Mouse (Mus musculus): ENCODE data around the gene Ap5b1.
A peak's percentile ranks its signal among the peaks of the same experiment; 100 is the strongest.

Ap5b1 gene

DNA sequence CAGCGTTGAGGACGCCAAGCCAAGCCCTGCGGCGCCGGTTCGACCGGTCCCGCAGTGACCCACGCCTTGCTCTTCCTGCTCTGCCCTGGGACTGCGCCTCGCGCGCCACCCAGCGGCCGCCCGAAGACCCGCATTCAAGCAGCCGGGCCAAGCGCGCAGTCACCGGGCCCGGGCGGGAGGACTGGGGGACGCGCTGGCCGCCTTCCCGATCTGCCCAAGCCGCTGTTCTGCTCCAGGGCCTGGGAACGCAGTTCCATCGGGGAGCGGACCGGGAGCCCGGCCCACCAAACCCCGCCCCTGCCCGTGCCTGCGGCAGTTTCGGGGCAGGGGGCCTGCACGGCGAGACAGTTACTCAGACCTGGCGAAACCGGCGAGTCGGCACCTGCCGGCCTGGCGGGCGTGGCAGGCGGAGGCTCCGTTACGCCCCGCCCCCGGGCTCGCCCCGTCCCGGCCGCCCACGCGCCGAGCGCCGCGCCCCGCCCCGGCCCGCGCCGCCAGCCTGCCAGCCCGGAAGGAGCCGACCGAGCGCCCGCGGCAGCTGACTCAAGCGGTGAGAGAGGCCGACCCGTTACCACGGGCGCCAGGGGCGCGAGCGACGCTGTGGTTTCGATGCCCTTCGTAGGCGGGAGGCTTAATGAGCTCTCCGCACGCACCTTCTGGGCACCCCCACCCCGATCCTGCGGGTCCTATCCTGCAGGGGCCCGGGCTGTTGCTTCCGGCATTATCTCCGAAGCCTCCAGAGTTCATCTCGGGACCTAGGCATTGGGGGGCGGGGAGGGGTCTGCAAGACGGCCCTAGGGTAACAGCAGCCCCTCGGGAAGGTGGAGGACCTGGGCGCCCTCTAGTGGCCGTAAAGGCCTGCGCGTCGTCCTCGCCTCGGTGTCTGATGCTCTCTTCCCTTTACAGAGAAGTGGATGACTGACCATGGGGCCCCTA is at the start of gene Ap5b1:
TSS of gene Ap5b1 (plus strand) at position 492 of the 936 bp plus-strand sequence.
- peak; percentile 91 for DNase-seq (ENCODE audit: low spot score)

- DNase-seq (ENCODE audit: low spot score): no peak
Measured at GRCm38 (mm10) chr19:5518721-5519120, 49.1 kb upstream of the Ap5b1 start.

- no peak for DNase-seq (ENCODE audit: low spot score)
Measured at GRCm38 (mm10) chr19:5525204-5525603, 42.6 kb upstream of the Ap5b1 start.

- DNase-seq (ENCODE audit: low spot score): peak; percentile 99
Measured at GRCm38 (mm10) chr19:5529325-5530137, 38.3 kb upstream of the Ap5b1 start.

DNA sequence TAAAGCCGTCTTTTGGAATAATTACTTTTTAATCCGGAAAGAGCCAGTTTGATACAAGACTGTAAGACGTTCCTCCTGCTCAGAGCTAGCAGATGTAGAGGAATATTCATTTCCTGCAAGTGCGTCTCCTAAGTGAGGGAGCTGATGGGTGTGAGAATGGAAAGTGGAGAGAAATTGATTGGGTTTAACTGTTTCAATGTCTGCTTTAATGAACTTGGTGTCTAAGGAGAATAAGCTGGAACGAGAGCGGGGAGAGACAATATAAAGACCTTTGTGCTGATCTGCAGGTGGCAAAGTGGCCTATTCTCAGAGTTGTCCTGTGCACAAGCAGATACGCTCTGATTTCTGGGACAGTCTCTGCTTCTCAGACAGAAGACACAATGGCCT is 37.7 kb upstream of the Ap5b1 start:
- peak; percentile 18 for DNase-seq (ENCODE audit: low spot score)

DNA sequence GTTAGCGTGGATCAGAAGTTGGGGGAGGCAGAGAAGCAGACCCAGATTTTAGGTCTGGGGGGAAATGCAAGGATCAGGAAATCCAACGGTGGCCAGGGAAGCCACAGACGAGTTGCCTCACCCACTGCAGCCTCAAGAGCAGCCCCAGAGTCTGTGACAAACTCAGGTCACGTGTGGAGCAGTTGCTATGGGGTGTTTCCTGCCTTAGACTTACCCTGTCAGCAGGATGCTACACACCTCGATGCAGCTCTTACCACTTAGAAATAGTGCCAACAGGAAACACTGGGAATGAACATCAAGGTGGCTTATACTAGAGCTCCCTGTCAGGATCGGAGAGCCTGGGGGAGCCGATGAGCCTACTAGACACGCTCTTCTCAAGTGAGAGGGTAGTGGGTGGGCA is 35.3 kb upstream of the Ap5b1 start:
- no peak for DNase-seq (ENCODE audit: low spot score)

- DNase-seq (ENCODE audit: low spot score): no peak
Measured at GRCm38 (mm10) chr19:5538786-5539185, 29.0 kb upstream of the Ap5b1 start.

- DNase-seq (ENCODE audit: low spot score): no peak
Measured at GRCm38 (mm10) chr19:5543362-5543761, 24.5 kb upstream of the Ap5b1 start.

DNA sequence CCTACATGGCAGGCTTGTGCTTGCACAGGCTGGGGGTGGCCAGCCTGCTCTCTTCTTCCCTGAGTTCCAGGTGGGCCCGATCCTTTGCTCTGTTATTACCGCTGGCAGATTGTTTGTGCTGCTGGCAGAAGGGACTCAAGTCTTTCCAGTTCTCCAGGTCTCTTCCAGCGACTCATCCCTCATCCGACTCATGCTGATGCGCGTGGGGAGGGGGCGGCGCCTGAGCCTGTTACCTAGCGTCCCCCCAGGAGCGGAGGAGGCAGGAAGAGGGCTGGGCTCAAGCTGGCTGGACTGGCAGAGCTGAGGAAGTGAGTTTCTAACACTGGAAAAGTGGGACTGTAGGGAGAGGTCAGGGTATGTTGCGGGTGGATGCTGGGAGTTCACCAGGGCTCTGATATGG is 23.8 kb upstream of the Ap5b1 start:
- no peak for DNase-seq (ENCODE audit: low spot score)

GRCm38 (mm10) chr19:5547471-5548056 is 20.3 kb upstream of the Ap5b1 start:
- DNase-seq (ENCODE audit: low spot score): no peak

GRCm38 (mm10) chr19:5553802-5554201 is 14.0 kb upstream of the Ap5b1 start:
- no peak for DNase-seq (ENCODE audit: low spot score)

DNA sequence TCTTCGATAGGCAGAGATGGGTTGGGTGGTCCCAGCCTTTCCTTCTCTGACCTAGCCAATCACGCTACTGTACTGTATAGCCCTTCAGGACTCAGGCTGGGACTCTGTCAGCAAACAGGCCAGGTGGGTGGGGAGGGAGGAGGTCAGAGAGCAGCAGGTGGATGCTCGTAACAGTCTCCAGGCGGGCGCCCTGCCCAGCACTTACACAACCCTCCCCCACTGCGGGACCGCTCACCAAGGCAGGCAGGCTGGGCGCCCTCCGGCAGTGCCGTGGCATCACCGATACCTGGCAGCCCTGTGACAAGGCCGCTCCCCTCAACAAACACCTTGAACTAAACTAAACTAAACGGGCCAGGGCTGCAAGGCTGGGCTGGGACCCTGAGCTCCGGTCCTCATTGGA is 13.6 kb upstream of the Ap5b1 start:
- DNase-seq (ENCODE audit: low spot score): no peak

DNA sequence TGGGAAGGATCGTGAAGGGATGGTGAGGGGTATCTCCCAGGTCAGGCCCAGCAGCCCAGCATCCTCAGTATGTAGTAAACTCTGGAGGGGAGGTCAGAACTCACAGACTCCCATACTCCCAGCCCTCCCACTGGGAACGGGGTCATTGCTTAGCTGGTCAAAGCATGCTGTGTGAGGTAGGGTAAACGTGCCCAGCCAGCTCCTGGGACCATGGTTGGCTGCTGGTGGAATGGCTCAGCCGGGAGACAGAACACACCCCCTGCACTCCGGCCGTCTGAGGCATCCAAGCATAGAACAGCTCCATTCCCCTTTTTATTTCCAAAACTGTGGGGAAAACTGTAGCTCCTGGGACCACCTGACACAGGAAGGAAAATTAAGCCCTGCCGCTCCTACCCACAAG is 9.7 kb upstream of the Ap5b1 start:
- DNase-seq (ENCODE audit: low spot score): no peak

DNA sequence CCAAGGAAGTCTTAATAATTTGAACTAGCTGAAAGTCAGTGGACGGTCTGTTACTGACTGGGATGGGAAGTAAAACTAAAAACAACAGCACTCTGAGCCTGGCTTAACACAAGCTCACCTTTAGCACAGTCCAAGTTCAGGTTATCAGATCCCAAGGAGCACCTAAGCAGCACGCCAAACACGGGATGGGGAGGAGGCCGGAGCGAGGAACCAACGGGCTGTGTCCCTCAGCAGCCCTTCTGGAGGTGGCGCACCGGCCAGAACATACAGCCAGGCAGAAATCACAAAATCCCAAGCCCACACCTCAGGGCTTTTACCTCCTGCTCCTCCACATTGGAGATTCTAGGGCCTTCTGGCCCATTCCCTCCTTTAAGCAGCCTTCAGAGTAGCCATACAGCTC is 9.1 kb upstream of the Ap5b1 start:
- no peak for DNase-seq (ENCODE audit: low spot score)

- no peak for DNase-seq (ENCODE audit: low spot score)
Measured at GRCm38 (mm10) chr19:5559229-5559628, 8.6 kb upstream of the Ap5b1 start.

DNA sequence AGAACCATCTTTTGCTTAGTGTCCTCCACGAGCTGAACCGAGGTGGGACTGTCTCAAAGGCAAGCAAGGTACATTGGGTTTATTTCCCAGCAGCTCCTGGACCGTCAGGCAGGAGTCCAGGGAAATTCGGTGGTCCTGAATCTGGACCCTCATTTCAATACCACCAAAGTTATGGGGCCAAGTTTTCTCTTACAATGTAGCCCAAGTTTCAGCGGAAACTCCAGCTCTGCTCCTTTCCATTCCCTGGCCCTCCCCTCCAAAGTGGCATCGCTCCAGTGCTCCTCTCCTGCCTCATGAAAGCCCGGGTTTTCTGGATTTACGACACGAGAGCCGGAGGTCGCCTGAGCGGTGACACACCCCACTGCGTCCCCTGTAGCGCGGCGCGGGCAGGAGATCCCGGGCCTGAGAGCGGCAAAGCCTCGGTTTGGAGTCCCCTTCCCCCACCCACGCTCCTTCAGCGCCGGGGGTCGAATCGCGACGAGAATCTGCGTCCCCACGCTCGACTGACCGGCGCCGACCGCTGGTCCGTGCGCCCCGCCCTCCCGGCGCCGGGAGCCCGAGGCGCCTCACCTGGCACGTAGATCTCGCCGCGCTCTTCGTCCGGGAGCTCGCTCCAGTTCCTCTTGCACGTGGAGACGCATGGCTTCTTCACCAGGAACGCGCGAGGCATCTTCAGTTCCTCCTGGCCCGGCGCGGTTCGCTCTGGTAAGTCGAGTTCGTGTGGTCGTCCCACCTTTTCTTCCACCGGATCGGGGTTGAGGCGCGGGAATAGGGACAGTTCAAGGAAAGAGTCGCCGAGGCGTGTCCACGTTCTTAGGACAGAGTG is 8.0 kb upstream of the Ap5b1 start:
- DNase-seq (ENCODE audit: low spot score): peak; percentile 21

- DNase-seq (ENCODE audit: low spot score): peak; percentile 49
Measured at GRCm38 (mm10) chr19:5560457-5561041, 7.3 kb upstream of the Ap5b1 start, which contains the start of gene Ovol1. Ovol1 (minus strand) TSS chr19:5560646.

DNA sequence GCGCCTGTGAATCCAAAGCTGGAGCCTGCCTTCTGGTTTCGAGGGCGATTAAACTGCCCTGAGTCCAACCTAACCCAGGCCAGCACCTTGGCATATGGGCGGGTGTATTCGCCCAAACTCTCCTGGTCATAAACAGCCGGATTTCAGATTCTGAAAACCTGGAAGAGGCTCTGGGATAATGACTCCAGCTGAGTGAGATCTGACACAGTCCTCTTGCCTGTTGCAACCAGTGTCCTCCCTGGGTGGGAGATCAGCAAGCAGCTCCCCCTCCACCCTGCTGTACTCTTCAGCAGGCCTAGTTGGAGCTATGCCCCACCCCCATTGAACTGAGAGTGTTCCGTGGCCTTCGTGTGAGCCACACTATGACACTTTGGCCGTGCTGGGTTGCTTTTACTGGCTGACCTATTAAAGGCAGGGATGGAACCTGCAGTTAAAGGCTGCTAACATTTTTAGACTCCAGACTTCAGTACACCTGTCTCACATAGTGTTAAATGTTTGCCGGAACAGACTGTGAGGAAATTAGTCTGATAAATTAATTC is 6.5 kb upstream of the Ap5b1 start:
- no peak for DNase-seq (ENCODE audit: low spot score)

GRCm38 (mm10) chr19:5561886-5562285 is 5.9 kb upstream of the Ap5b1 start:
- no peak for DNase-seq (ENCODE audit: low spot score)

DNA sequence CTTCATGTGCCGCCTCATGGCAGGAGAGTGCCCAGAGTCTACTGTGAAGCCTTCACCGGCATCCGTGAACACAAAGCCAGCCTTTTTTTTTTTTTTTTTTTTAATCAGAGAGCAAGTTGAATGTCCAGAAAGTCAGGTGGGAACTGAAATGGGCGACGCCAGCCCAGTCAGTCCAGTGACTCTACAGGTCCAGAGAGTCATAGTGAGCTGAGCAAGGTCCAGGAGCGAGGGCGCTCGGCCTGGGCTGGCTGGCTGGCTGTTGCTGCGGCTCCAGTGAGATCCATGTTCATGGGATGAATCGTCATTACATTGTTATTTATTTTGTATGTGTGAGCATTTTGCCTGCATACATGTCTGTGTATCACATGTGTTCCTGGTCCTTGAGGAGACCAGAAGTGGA is 5.0 kb upstream of the Ap5b1 start:
- no peak for DNase-seq (ENCODE audit: low spot score)

- no peak for DNase-seq (ENCODE audit: low spot score)
Measured at GRCm38 (mm10) chr19:5566316-5566715, 1.5 kb upstream of the Ap5b1 start.
